Mouse (Mus musculus) limb, embryonic 11.5 days (tissue): Measurements from ENCODE around the gene Pold3. TPM values are rescaled to one million over a fixed set of nuclear protein-coding genes. Genes with fewer than 3 reads are reported as not detected.
A peak's percentile ranks its signal among the peaks of the same experiment; 100 is the strongest.

Experiments used
- ATAC-seq: fragments of 200-750 bp; cut with Nextera tagmentation; 2 replicates; pipeline ENCODE4 v1.8.0; 2017; ENCODE audit warnings: low read depth; ENCODE audit not compliant: insufficient number of reproducible peaks, low FRiP score, low TSS enrichment
- DNase-seq: peaks from one replicate; pipeline ENCODE4 v3.0.0-alpha.2; 2015; ENCODE audit warnings: low spot score
- H3K27ac ChIP-seq: fragments of 300-500 bp; sonication (generic); replicated peaks from 2 replicates; pipeline ENCODE4 v1.5.1; 2014; ENCODE audit warnings: low read depth, mild to moderate bottlenecking, low read length
- H3K27me3 ChIP-seq: fragments of 300-500 bp; sonication (generic); 2 replicates; pipeline ENCODE4 v1.6.1; 2014; ENCODE audit warnings: mild to moderate bottlenecking, low read length, mixed read lengths; ENCODE audit not compliant: control insufficient read depth, insufficient read depth
- H3K36me3 ChIP-seq: fragments of 300-500 bp; sonication (generic); 2 replicates; pipeline ENCODE4 v1.6.1; 2014; ENCODE audit warnings: mild to moderate bottlenecking, low read length, moderate library complexity, mixed read lengths; ENCODE audit not compliant: control insufficient read depth, insufficient read depth
- H3K4me1 ChIP-seq: fragments of 300-500 bp; sonication (generic); 2 replicates; pipeline ENCODE4 v1.6.1; 2014; ENCODE audit warnings: low read length, mixed read lengths; ENCODE audit not compliant: control insufficient read depth, insufficient read depth
- H3K4me2 ChIP-seq: fragments of 300-500 bp; sonication (generic); 2 replicates; pipeline ENCODE4 v1.6.1; 2014; ENCODE audit warnings: low read depth, mild to moderate bottlenecking, moderate library complexity; ENCODE audit not compliant: severe bottlenecking
- H3K4me3 ChIP-seq: fragments of 300-500 bp; sonication (generic); 2 replicates; pipeline ENCODE4 v1.5.1; 2014; ENCODE audit warnings: low read depth, low read length
- H3K9ac ChIP-seq: fragments of 300-500 bp; sonication (generic); 2 replicates; pipeline ENCODE4 v1.6.1; 2014; ENCODE audit warnings: mild to moderate bottlenecking, low read length
- H3K9me3 ChIP-seq: fragments of 300-500 bp; sonication (generic); 2 replicates; pipeline ENCODE4 v1.6.1; 2016; ENCODE audit warnings: low read length; ENCODE audit not compliant: control insufficient read depth
- WGBS: fragments of 180-500 bp; shearing (Covaris S2); extraction: QIAGEN DNeasy Blood & Tissue Kit; methylation state at CpG from one replicate; pipeline ENCODE4 v1.1.7; 2014; 5-methylcytosine and 5-hydroxymethylcytosine counted together
- polyA plus RNA-seq: library from polyadenylated mRNA; unstranded; fragments of >200 nt; fragmentation: Nextera tagmentation; extraction: Ambion mirVana; gene quantifications from 2 replicates; pipeline ENCODE4 v1.2.1, GENCODE M21; 2014

Pold3 gene
- polyA plus RNA-seq, 1 experiment from 2014 or later, result 100 TPM

DNA sequence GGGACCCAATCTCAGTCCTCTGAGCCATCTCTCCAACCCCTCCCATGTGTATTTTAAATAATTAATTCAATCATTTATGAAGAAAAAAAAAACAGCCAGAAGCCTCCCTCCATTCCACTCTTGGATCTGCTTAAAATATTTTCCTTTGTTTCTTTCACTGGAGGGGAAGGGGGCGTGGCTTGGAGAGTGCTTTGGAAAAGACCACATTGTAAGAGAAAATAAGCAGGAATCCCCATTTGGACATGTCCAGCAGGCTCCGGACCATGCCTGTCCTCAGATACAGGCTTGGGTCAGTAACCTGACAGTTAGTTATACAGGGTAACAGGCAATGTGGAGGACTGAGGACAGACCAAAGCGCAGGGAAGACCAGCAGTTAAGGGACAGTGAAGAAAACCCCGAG is 3.8 kb upstream of the Pold3 start:
- Histone ChIP-seq H3K36me3 (no peaks in the 10 kb centered on the region), H3K9ac (no peak overlapping the region), H3K4me2 (no peak overlapping the region), H3K27ac (no peak overlapping the region), H3K27me3 (no peaks in the 10 kb centered on the region), H3K9me3 (0 out of 2 replicates have a peak, but pooled peaks cover 3% of the 10 kb centered on the region), H3K4me1 (no peaks in the 10 kb centered on the region), H3K4me3 (no peak overlapping the region)
- no peak for DNase-seq
- WGBS, result 80% methylated on average over 4 of the region's 4 CpGs
- no peak for ATAC-seq

DNA sequence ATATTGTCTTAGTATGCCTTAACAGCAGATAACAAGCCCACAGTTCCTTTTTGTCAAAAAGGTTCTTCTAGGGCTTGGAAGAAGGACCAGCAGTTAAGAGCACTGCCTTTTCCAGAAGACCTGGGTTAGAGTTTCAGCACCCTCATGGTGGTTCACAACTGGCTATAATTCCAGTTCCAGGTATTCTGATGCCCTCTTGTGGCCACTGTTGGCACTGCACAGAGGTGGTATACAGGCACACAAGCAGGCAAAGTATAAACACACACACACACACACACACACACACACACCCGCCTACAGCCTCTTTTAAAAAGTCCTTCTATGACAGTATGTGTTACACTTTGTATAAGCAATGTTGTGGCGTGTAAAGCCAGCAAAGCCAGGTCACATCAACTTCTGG is 2.8 kb upstream of the Pold3 start:
- 71% methylated on average over 2 of the region's 2 CpGs for WGBS
- ATAC-seq, result no peak
- Histone ChIP-seq H3K4me2 (no peak overlapping the region), H3K4me1 (no peaks in the 10 kb centered on the region), H3K36me3 (no peaks in the 10 kb centered on the region), H3K4me3 (no peak overlapping the region), H3K9me3 (0 out of 2 replicates have a peak, but pooled peaks cover 3% of the 10 kb centered on the region), H3K27me3 (no peaks in the 10 kb centered on the region), H3K9ac (no peak overlapping the region), H3K27ac (no peak overlapping the region)
- DNase-seq, result peak; percentile 71

DNA sequence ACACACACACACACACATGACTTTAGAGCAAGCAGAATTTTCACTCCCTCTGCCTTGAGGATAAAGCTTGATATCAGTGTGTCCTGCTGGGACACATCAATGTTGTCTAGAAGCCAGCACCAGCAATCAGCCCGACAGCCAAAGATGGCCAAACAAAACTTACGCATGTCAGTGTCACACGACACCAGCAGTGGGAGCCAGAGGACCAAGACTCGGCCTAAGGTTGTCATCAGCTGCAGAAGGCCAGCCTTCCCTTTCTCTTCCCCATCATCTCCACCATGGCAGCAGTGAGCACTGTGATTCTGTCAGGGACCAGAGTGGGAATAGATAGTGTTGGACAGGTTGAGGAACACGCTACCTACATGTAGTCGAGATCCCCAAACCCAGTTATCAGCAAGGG is 2.1 kb upstream of the Pold3 start:
- ATAC-seq, result no peak
- no peak overlapping the region for H3K27ac ChIP-seq
- no peak overlapping the region for H3K4me2 ChIP-seq
- H3K9ac ChIP-seq, result no peak overlapping the region
- H3K27me3 ChIP-seq, result no peaks in the 10 kb centered on the region
- no peaks in the 10 kb centered on the region for H3K4me1 ChIP-seq
- peaks cover 5% of the 10 kb centered on the region; the same call in 1 of the 2 replicates for H3K36me3 ChIP-seq
- H3K4me3 ChIP-seq, result no peak overlapping the region
- H3K9me3 ChIP-seq, result 0 out of 2 replicates have a peak, but pooled peaks cover 3% of the 10 kb centered on the region
- WGBS, result 65% methylated on average over 6 of the region's 6 CpGs
- peak; percentile 41 for DNase-seq

- Histone ChIP-seq H3K4me3 (peak overlapping the region; percentile 78), H3K27ac (peak overlapping the region; percentile 84), H3K4me1 (0 out of 2 replicates have a peak, but pooled peaks cover 3% of the 10 kb centered on the region), H3K9ac (peak overlapping the region; percentile 84), H3K36me3 (peaks cover 14% of the 10 kb centered on the region; the same call in 1 of the 2 replicates), H3K9me3 (0 out of 2 replicates have a peak, but pooled peaks cover 3% of the 10 kb centered on the region), H3K4me2 (peak overlapping the region; percentile 59), H3K27me3 (no peaks in the 10 kb centered on the region)
- ATAC-seq, result peak; percentile 60
- DNase-seq, result no peak
- under 1% methylated on average over 25 of the region's 25 CpGs for WGBS
Observed at GRCm38 (mm10) chr7:100120791-100121261, 539 bp downstream of the Pold3 start.

- H3K4me3 ChIP-seq, result no peak overlapping the region
- H3K27me3 ChIP-seq, result no peaks in the 10 kb centered on the region
- H3K9ac ChIP-seq, result no peak overlapping the region
- 0 out of 2 replicates have a peak, but pooled peaks cover 3% of the 10 kb centered on the region for H3K4me1 ChIP-seq
- H3K4me2 ChIP-seq, result no peak overlapping the region
- no peak overlapping the region for H3K27ac ChIP-seq
- no peak for DNase-seq
- peaks cover 22% of the 10 kb centered on the region; the same call in 1 of the 2 replicates for H3K36me3 ChIP-seq
- ATAC-seq, result no peak
- no peaks in the 10 kb centered on the region for H3K9me3 ChIP-seq
- WGBS, result 90% methylated on average over 6 of the region's 6 CpGs
Observed at GRCm38 (mm10) chr7:100114279-100114678, 7.1 kb downstream of the Pold3 start.

- ATAC-seq (no peak), DNase-seq (no peak)
- Histone ChIP-seq H3K27me3 (no peaks in the 10 kb centered on the region), H3K27ac (no peak overlapping the region), H3K4me3 (no peak overlapping the region), H3K36me3 (peaks cover 20% of the 10 kb centered on the region; the same call in 1 of the 2 replicates), H3K9ac (no peak overlapping the region), H3K4me2 (no peak overlapping the region), H3K4me1 (0 out of 2 replicates have a peak, but pooled peaks cover 3% of the 10 kb centered on the region), H3K9me3 (no peaks in the 10 kb centered on the region)
- 88% methylated on average over 7 of the region's 7 CpGs for WGBS
Observed at GRCm38 (mm10) chr7:100113821-100114220, 7.5 kb downstream of the Pold3 start.

DNA sequence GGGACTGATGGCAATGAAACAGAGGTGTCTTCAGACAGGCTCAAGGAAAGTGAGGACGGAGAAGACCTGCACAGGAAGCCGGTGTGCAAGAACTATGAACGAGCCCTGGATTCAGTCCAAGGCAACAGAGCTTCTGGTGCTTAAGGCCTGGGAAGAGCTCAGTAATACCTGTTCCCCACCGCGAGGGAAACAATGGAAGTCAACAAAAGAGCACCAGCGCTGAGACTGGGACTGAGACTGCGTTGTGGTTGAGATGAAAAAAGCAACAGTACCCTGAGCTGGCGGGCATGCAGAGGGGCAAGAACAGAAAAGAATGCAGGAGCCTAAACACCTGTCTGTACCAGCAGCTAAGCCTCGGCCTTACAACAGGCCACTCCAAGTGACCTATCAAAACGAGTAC is 9.9 kb downstream of the Pold3 start:
- Histone ChIP-seq H3K9me3 (no peaks in the 10 kb centered on the region), H3K27ac (no peak overlapping the region), H3K9ac (no peak overlapping the region), H3K4me3 (no peak overlapping the region), H3K36me3 (peaks cover 10% of the 10 kb centered on the region; the same call in 1 of the 2 replicates), H3K4me2 (no peak overlapping the region), H3K4me1 (no peaks in the 10 kb centered on the region), H3K27me3 (no peaks in the 10 kb centered on the region)
- 88% methylated on average over 10 of the region's 10 CpGs for WGBS
- no peak for DNase-seq
- no peak for ATAC-seq

DNA sequence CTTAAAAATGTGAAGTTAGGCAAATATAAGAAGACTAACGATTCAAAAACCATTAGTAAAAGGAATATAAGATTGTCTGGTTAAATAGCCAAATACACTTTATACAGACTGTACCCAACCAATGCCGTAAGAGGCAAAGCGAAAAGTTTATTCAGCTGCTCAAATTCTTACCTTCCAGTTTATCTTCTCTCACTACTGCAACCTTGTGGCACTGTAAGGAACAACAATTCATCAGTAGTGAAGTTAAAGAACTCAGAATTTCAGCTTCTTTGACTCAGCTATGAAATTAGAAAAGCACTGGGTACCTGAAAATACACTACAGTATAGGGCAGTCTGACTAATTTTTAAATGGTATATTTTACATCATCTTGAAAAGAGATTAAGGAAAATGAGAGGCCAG is 13.0 kb downstream of the Pold3 start:
- Histone ChIP-seq H3K36me3 (peaks cover 16% of the 10 kb centered on the region; the same call in 1 of the 2 replicates), H3K9me3 (no peaks in the 10 kb centered on the region), H3K4me1 (no peaks in the 10 kb centered on the region), H3K27ac (no peak overlapping the region), H3K4me2 (no peak overlapping the region), H3K4me3 (no peak overlapping the region), H3K9ac (no peak overlapping the region), H3K27me3 (no peaks in the 10 kb centered on the region)
- DNase-seq, result no peak
- 84% methylated on average over 3 of the region's 3 CpGs for WGBS
- ATAC-seq, result no peak

- Histone ChIP-seq H3K9me3 (no peaks in the 10 kb centered on the region), H3K4me1 (no peaks in the 10 kb centered on the region), H3K27ac (no peak overlapping the region), H3K36me3 (peaks cover 21% of the 10 kb centered on the region; the same call in 1 of the 2 replicates), H3K27me3 (no peaks in the 10 kb centered on the region), H3K4me2 (no peak overlapping the region), H3K9ac (no peak overlapping the region), H3K4me3 (no peak overlapping the region)
- 89% methylated on average over 4 of the region's 4 CpGs for WGBS
- ATAC-seq (no peak), DNase-seq (no peak)
Observed at GRCm38 (mm10) chr7:100104677-100105076, 16.7 kb downstream of the Pold3 start.
